Mouse (Mus musculus): ENCODE measurements around the gene M6pr. TPM values are rescaled to one million over a fixed set of nuclear protein-coding genes. Genes with fewer than 3 reads are reported as not detected.

Gene M6pr
- 123 and 132 TPM in 2 replicates for total RNA-seq (2021)
- long read RNA-seq, experiment 1, transcript M6pr-201 (7 exons, 2,515 nt), result major isoform, 331 of 354 reads
- long read RNA-seq, experiment 1, partial matches to known transcripts, result 19 of 354 reads
- long read RNA-seq, experiment 1, other reads (novel, unspliced or antisense), result 0 of 354 reads
- long read RNA-seq, experiment 2, transcript M6pr-201 (7 exons, 2,515 nt), result major isoform, 179 of 200 reads
- long read RNA-seq, experiment 2, partial matches to known transcripts, result 7 of 200 reads
- long read RNA-seq, experiment 2, other reads (novel, unspliced or antisense), result 11 of 200 reads

DNA sequence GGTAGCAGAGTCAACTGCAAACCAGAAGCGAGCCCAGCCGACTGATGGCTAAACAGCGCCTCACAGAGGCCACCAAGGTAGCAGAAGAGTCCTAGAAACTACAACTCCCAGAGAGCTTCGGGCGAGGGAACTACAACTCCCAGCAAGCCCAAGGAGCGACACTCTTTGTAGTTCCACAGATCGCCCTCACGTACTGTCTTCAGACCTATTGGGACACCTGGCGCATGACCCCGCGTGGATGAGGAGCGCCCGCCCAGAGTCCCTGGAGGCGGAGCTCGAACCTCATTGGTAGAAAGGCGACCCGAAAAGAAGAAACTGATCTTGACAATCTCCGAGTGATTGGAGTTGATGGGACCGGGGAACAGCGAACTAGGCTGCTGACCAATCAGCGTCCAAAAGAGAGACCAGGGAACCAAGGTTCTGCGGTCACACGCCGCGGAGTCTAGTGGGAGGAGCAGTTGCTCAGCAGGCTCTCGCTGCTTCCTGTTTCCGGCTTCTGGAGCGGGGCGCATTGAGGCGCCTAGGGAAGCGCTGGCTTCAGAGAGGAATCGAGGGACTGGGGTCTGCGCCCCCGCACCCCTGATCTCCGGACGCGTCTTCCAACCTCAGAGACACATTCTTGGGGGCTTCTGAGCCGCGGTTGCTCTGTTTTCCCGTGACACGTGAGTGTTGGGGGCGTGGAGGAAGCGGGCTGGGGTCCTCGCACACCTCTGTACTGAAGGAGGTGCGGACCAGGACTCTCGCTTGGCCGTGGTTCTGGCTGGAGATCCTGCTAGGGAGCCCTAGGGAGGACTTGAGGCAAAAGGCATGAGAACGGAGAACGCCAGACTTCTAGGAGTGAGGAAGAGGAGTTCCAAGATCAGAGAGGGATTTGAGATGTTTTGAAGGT, at the start of gene M6pr:
Gene M6pr (plus strand): TSS at position 216 of the 889 bp plus-strand sequence.
- DNase-seq, result peak; percentile 96

DNA sequence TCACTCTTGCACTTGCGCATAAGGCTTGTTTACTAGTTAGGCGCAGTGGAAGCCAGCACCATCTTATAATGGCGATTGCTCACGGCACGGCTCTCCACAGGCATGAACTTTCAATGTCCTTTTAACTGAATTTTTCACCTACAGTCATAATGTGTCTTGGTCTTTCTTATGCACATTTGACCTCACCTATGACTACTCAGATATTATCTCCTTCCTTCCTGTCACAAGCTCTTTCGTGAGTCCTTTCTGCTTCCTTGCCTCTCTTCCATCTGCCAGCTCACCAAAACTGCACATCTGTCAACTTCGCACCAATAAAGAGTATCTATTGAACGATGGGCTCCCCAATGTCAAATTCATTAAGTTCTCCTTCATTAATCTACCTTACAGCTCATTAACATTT, 46.0 kb upstream of the M6pr start:
- no peak for DNase-seq

DNA sequence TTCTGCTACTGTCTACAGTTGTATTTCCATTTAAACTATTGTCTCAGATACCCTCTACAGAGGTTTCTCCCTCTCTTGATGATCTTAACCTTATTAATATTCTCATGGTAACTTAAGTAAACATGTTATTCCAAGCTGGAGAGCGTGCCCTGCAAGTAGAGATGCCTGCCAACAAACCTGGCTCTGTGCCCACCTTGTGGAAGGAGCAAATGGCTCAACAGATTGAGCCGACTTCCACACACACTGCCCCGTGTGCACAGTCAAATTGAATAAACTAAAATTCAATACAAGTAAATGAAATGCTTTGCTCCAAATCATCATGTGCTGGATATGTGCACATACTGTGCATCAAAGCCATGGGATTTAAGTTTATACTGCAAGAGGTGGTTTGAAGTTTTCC, 40.0 kb upstream of the M6pr start:
- DNase-seq, result peak; percentile 82

DNA sequence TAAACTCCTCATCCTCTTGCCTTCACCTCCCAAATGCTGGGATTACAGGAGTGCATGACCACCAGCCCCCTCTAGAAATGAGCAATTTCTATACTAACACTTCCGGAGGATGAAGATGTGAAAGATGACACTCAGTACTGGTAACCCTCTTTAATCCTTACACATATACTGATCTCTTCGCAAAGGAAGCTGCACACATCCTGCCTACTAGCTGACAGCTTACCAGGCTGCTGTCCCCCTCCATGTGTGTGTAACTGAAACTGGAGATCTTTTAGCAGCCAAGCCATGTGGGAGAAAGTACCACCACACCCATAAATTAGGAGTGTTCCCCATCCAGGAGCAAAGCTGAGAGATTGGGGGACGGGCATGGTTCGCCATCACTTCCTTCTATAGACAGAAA, 39.4 kb upstream of the M6pr start:
- DNase-seq, result no peak

DNA sequence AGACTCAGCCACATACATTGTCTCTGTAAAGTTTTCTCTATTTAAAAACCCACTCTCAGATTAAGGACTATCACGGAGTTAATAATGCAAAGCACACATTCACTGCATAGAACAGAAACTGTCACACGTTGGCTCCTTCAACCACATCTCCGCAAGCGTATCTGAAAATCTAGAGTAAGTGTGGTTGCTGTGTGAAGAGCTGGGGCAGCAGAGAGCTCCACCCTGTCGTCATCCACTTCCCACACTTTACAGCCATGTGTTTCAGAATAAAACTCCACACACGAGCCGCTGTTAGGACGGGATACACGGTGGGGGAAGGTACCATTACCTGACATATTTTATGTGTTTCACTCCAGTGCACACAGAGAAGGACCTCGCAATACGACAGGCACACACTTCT, 38.4 kb upstream of the M6pr start:
- DNase-seq, result no peak

DNA sequence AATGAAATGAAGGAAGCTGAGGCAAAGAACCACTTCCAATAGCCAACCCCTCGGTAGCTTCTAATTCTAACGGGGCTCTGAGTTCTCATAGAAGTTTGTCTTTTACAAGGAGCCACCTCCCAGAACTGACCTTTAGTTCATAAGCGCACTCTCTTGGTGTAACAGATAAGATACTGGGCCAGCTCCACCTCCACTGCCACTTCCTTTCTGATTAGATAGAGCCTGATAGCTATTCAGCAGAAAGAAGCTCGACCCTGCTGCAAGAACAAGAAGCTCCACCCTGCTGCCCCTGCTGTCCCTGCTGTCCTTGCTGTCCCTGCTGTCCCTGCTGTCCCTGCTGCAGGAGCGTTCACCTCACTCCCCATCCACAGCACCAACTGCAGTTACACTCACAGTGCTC, 34.0 kb upstream of the M6pr start:
- no peak for DNase-seq

DNA sequence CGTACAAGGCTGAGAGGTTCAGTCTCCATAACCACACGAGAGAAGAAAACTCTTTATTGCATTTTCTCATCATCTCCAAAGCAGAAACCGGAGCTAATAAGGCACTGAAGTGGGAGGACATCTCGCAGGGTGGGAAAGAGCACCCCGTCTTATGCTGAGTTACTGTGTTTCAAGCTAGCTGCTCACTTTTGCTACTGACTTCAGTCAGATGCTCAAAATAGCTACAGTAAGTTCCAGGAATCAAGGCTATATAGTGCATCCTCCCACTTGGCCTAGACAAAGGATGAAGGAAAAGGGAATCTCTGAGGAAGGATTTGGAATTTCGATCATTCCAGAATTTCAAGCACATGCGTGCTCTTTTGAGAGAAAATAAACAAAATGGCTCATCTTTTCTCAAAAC, 32.0 kb upstream of the M6pr start:
- DNase-seq, result no peak

DNA sequence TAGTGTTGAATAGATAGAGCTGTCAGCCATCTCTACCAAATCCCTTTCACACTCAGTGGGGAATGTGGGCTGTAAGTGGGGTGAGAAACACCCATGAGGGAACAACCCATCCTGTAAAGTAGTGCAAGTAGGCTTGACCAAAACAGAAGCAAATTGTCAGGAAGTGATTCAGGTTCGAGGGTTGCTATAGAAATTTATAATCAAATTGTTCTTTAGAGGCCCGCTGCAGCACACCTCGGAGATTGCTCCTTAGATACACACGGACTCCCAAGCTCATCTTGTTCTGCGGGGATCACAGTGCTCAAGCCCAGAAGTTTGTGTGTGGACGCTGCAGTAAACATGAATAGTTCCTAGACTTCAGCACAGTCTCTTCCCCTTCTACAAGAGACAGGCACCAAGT, 25.7 kb upstream of the M6pr start, which contains the start of gene Klrg1:
Gene Klrg1 (minus strand): TSS at position 101 of the 400 bp plus-strand sequence.
- no peak for DNase-seq

DNA sequence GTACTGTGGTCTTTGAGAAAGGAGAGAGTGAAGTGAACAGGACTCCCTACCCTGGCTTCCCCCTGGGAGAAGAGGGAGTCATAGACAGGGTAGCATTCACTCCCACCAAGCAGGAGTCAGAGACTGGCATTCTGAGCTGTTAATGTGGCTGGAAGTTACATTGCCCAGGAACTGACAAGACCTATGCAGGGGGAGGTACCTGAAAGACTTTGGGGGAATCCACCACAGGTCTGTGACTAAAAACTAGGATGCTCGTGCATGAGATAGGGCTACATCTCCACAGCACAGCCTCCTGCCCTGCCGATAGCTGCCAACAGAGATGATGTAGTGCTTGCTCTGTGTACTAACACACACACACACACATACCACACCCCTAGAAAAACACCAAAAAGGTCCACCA, 25.1 kb upstream of the M6pr start:
- no peak for DNase-seq

DNA sequence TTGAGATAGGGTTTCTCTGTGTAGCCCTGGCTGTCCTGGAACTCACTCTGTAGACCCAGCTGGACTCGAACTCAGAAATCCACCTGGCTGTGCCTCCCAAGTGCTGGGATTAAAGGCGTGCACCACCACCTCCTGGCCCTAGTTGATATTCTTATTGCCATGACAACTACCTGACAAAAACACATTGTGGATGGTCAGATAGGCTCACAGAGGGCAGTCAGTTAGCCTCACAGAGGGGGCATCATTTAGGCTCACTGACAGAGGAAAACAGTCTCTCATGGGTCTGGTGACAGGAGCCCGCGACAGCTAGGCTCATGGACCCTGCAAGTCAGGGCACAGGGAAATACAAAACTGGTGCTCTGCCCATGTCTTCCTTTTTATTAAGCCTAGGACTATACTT, 24.2 kb upstream of the M6pr start:
- DNase-seq, result no peak

DNA sequence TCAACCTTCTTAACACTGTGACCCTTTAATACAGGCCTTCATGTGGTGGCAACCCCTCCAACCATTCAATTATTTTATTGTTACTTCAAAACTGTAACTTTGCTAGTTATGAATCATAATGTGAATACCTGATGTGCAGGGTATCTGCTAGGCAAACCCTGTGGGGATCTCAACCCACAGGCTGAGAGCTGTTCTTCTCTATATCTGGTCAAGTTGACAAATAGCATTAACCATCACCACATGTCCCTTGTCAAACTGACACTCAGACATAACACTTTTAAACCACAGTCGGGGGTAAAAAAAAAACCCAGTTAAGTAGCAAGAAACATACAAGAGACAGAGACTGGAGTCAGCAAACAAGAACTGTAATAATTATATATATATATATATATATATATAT, 23.7 kb upstream of the M6pr start:
- DNase-seq, result no peak

DNA sequence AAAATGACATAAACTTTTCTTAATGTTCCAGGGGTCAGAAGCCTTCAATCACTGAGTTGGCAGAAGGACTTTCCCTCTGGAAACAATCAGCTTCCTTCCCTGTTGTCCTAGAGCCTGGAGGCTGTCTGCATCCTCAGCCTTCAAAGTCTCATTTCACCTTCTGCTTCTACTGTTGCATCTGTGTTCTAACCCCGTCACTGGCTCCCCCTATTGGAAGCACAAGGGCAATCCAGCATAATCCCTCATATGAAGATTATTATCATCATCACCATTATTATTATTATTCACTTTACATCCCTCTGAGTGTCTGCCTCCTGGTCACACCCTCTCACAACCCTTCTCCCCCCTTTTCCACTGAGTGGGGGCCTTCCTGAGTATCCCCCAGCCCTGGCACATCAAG, 20.3 kb upstream of the M6pr start:
- DNase-seq, result peak; percentile 11

DNA sequence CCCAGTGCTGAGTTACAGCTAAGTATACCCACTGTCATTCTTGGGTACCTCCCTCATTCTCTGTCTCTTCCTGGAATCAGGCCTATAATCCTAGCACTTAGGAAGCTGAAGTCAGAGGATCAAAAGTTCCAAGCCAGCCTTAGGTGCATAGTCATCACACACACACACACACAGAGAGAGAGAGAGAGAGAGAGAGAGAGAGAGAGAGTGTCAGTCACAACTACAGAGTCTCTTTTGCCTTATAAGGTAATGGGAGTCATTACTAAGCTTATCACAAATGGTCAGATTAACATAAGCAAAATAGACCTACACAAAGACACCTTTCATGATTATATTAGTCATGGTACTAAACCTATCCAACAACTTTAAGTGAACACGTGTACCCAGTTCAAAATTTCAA, 19.2 kb upstream of the M6pr start:
- DNase-seq, result no peak

DNA sequence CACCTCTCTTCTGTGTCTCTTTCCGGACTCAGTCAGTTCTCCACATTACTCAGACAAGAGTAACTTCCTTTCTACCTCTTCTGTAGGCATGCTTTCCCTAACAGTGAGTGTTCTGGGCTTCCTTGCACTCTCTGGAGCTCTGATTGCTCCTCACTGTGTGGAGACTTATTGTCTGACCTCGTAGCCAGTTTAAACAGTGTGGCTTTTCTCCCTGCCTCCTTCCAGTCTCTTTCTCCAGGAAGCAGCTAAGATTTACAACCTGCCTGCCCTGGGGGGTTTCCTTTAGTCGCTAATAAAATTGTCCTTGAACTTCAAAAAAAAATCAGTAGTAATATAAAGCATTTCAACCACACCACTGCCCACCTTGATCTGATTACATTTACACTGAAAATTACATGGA, 18.3 kb upstream of the M6pr start:
- no peak for DNase-seq

DNA sequence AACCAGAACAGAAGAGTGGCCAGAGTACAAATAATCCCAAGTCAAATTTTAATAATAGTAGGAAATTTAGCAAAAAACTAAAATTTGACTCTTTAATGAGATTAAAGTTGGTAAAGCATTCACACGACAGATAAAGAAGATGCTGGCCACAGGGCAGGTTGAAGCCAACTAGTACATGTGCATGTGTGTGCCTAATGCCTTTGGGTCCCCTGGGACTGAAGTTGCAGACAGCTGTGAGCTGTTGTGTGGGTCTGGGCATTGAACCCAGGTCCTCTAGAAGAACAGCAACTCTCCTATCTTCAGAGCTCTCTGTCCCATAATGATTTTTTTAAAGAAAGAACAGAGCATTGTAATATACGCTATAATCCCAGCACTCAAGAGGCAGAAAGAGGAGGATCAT, 17.3 kb upstream of the M6pr start:
- DNase-seq, result no peak

DNA sequence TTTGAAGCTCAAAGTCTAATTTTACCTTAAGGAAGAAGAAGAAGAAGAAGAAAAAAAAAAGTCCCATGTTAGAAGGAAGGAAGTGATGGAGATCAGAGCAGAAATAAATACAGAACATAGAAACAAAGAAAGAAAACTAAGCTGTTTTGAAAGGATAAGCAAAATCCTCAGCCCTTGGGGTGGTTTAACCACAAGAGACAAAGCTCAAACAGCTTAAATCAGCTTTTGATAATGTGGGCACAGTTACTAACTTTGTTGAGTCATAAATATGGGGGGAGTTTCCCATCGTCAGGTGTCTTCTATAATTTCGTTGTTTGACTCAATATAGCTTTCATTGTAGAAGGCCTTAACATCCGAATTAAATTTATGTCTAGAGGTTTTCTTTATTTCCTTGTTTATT, 16.8 kb upstream of the M6pr start:
- no peak for DNase-seq

DNA sequence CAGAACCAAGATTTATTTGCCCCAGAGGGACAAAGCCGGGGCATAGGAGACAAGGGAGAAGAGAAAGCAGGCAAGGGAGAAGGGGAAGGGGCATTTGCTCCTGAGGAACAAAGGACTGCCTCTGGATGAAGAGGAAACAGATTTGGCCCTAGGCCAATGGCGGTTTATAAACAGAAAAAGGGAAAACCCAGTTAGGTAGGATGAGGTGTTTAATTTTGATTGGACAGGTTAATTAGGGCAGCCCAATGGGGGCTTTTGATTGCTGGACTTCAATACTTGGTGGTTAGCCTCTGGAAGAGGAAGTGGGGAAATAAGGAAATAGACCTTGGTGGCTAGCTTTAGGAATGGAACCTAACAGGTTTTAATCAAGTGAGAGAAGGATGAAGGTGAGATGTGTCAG, 16.3 kb upstream of the M6pr start:
- DNase-seq, result no peak

DNA sequence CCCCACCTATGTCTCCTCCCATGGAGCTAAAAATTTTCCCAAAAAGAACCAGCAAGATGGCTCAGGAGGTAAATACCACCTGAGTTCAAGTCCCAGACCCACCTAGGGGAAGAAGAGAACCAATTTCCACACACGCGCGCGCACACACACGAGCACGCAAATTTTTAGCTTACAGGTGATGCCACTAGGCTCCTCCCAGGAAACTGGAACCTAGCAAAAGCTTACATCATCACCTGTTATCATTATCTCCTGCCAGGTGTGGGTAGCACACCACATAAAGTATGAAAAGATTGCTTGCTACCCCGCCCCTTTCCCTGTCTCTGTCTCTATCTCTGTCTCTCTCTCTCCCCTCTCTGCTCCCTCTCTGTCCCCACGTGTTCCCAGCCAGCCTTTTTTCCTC, 15.4 kb upstream of the M6pr start:
- no peak for DNase-seq

DNA sequence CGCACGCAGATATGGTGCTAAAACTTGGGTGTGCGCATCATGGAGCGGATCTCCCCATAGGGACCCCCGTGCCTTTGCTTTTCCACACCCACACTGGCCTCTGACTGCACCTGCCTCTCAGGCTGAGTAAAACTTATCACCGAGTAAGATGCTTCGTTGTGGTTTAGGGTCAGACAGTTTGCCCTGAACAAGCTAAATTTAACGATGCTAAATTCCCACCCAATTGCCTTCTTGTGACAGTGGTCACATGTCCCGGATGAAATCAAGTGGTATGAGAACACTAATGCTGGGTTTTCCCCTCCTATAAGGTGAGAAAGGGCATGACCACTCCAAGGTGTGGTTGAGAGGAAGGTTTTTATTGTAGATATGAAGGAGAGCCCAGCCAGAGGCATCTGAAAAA, 14.7 kb upstream of the M6pr start:
- no peak for DNase-seq

DNA sequence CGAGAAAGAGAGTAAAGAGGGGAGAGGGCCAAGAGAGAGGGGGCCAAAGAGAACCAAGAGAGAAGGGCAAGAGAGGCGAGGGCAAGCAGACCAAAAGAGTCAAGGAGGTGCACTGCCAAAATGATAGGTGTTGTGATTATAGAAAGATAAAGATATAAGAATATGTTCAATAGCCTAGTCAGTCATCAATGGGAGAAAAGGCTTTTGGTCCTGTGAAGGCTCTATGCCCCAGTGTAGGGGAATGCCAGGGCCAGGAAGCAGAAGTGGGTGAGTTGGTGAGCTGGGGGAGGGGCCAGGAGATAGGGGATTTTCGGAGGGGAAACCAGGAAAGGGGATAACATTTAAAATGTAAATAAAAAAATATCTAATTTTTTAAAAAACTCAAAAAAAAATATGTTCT, 14.2 kb upstream of the M6pr start:
- DNase-seq, result no peak

DNA sequence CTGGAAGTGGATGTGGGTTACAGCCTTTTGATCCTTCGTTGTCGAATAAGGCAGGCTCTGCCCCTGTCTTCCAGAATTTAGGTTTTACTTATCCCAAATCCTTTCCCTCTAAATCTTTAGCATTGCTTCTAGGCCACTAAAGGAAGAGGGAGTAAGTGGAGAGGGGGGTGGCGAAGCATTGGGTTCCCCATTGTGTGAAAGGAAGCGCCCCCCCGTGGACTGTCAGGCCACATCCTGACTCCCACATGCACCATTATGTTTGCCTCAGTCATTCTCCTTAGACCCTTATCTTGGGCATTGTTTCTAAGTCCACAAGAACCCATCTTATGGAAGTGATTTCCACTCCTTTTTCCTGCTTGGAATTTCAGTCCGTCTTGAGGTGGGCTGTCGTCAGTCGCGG, 13.3 kb upstream of the M6pr start:
- DNase-seq, result no peak

DNA sequence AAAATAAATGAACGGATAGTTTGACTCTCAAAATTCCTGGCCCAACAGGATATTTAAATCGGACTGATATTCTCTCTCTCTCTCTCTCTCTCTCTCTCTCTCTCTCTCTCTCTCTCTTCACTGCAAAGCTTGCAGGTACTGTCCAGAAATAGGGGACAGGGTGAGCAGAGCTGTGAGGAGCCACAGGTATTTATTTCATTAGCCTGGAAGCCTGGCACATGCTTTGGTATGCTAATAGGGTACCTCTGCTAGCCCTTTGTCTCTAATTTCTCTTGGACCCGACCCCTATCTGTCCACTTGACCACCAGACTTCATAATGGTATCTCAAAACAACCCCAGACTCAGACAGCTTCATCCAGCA, 11.6 kb upstream of the M6pr start:
- DNase-seq, result no peak

DNA sequence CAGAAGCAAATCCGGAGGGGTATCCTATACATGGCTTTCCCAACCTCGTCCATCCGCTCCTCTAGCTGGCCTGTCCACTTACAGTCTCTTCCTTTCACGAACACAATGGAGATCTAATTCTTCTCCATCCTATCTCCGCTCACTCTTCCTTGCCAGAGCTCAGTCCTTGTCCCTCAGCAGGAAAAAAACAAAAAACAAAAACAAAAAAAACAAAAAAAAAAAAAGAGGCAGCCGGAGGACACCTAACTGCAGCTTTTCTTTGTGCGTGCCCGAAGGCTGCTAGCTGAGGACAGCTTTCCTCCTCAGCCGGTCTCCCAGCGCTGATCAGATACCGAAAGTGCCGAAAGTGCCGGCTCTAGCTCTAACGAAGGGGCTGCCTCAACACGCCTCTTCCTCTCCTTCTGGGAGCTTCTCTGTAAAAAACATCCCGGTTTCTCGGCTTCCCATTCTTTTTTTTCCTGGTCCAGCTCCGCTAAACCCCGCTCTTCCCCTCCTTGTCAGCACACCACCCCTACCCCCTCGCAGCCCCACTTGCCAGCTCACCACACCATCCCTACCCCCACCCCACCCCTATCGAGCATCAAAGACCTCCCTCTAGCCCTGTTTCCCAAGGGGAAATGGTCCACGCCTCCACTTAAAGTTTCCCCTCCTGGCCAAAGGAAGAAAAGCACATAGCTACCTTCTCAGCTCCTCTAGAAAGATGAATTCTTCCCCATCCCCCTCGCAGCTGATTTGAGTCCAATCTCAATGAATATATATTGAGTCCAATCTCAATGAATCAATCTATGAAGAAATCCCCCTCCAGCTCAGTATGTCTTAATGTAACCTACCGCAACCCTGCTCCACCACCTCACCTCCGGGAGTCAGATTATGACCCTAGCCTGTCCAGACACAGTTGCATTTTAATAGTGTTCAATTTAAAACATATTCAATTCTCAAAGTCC, 11.0 kb upstream of the M6pr start:
- peak; percentile 35 for DNase-seq
